Mouse (Mus musculus) liver (tissue): ENCODE measurements around the gene 1110008L16Rik.

Experiments used
- DNase-seq: peaks from one replicate; pipeline ENCODE4 v3.0.0-alpha.2; 2020; ENCODE audit warnings: mixed read lengths

Gene 1110008L16Rik

DNA sequence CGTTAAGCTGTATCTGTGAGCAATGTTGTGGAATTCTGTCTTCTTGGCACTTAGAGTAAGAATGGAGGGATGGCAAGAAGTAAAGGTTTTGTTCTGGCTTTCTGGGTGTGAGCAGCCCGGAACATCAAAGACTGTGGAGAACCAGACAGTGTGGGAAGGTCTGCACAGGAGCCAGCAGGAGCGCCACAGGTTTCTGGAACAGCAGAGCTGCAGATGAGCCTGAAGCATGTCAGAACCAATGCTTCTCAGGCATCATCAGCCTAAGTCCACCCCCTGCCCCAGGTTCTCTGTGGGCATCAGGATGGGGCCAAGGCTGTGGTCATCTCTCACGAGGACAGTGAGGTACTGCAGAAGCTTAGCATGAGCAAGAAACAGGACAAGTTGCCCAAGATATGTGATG, 97.2 kb downstream of the 1110008L16Rik start:
- no peak for DNase-seq

DNA sequence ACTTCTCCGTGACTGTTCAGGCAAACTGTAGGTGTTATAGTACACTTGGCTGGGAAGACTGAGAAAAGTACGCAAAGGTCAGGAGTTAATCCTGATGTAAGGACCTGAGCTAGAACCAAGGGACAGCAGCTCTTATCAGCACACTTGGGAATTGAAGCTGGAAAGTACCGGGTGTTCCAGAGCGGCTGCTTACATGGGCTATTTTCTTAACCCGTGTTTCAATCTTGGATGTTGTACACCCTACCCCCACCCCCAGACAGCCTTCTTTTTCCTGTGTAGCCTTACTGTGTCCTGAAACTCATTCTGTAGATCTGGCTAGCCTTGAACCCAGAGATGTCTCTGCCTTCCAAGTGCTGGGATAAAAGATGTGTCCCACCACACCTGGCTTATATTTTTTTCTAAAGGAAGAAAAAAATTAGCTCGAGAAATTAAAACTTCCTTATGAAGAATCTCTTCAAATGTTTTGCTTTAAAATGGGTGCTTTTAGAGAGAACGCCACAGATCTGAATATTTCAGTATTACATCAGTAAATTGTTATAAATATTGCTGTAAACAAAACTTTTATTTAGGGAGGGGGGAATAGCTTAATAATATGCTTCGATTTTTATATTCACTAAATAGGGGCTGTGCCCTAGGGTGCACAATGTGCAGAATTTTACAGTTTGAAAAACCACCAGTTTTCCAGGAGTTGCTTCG, 98.3 kb downstream of the 1110008L16Rik start:
- no peak for DNase-seq

DNA sequence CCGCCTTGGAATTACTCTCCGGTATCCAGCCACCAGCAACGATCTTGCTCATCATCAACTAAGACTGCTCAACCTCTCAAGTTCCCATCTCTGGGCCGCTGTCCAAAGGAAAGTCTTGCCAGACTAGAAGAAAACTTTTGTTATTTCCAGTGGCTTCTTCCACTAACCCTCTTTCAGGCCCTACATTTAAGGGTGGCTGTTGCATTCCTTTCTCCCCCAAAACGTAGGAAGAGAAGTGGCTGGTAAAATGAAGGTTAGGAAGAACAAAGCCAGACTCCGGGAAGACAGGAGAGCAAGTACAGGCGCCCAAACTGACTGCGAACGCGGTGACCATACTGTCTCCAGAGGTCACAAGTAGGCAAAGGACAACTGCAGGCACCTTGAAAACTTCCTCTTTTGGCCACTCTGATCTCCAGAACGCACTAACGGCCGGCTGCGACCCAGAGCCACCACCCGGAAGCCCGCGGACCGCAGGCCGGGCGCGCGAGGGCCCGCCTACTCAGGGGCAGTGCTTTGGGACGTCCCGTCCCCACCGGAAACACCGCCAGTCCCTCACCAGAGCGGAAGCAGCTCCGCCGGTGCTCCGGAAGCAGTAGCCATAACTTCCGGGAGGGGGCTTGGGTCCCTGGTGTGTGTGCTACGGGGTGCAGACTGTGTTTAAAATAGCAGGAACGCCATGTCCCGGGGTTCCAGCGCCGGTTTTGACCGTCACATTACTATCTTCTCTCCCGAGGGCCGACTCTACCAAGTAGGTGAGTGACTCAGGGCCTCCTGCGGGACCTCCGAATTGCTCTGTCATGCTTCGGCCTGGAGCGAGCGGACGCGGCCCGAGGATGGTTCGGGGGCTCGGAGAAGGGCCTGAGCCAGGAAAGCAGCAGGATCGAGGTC, 99.1 kb downstream of the 1110008L16Rik start:
- peak; percentile 95 for DNase-seq

DNA sequence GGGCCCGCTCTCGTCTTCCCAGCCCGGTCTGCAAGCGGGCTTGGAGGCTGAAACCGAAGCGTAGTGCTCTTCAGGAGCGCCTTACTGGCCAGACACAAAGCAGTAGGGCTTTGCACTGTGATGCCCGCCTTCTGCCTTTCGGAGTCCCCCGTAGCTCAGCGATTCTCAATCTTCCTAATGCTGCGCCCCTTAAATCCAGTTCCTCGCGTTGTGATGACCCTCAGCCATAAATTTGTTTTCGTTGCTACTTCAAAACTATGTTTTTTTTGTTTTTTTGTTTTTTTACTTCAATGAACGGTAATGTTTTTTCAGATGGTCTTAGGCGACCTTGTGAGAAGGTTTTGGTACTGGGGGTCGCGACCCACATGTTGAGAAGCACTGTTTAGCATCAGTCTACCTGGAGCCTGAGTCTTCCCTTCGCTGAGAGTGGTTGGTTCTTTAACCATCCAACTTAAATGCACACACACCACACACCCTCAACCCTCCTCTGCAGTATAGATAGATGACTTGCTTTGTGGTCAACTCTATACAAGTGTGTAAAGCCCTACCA, 99.8 kb downstream of the 1110008L16Rik start:
- no peak for DNase-seq

DNA sequence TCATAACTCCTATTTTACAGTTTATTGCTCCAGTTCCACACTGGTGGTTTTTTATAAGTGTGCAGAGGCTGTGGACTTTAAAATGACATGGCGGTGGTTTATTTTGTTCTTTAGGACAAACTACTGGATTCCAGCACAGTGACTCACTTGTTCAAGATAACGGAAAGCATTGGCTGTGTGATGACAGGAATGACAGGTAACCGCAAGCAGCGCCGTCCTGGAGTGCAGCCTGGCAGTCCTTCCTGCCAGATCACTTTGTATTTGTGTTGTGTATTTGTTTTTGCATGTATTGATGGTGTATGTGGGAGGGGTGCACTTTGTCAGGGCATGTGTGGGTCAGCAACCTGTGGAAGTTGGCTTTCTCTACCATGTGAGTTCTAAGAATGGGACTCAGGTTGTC, 108.5 kb downstream of the 1110008L16Rik start:
- DNase-seq: no peak

DNA sequence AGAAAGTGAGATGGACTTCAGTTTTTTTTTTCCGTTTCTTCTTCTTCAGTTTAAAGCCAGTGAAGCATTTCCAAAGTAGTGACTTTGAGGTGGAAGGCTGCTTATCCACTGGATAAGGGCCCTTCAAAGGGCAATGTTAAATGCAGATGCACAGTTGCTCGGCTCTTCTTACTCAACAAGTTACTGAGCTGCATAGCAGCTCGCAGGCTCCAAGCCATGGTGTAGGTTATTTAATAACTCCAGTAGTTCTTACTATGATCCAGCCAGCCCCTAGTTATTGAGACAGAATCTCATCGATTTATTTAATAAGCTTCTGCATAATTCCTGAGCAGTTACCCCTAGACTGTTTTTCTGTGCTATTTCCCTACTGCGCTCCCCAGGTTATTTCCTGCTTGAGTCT, 115.9 kb downstream of the 1110008L16Rik start:
- no peak for DNase-seq

DNA sequence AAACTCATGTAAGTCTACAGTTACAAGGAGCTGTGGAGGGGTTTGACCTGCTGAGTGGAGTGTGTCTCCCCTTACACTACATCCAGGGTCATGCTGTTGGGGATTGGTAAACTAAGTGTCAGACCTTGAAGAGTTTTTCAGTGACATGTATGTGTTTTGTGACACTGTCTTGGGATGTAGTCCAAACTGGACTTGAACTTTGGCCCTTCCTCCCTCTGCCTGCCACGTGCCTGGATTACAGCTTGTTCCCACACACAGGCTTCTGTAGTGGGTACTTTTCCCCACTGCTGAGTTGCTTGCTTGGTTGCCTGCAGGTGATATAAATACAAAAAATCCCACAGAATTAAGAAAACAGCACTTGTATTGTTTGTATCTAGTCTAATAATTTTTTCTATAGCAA, 116.4 kb downstream of the 1110008L16Rik start:
- no peak for DNase-seq

DNA sequence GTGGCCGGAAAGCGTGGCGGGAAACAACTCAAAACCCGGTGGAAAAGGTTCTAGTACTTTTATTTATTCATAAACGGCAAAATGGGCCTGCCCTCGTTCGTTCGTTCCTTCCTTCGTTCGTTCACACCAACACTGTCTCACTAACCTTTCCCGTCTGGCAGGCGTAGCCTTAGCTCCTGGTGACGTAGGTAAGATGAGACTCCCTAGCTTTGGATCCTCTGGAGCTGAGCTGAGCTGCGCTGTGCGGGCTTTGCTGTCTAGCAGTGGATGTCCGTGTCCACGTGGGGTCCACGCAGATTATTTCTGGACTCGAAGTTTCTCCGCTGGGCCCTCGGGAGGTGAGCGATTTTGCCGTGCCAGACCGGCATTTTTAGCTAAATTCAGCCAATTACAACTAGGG, 120.8 kb downstream of the 1110008L16Rik start:
- no peak for DNase-seq

DNA sequence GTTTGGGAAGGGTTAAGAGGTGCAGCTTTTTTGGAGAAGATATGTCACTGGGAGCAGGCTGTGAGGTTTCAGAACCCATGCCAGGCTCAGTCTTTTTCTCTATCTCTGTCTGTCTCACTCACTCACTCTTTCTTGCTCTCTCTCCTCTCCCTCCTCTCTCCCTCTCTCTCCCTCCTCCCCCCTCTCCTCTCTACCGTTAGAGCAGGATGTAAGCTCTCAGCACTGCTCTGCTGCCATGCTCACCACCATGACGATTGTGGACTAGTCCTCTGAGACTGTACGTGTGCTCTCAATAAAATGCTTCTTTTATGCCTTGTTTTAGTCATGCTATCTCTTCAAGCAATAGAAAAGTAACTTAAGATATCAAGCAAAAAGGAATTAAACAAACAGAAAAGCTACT, 122.7 kb downstream of the 1110008L16Rik start:
- DNase-seq: no peak

DNA sequence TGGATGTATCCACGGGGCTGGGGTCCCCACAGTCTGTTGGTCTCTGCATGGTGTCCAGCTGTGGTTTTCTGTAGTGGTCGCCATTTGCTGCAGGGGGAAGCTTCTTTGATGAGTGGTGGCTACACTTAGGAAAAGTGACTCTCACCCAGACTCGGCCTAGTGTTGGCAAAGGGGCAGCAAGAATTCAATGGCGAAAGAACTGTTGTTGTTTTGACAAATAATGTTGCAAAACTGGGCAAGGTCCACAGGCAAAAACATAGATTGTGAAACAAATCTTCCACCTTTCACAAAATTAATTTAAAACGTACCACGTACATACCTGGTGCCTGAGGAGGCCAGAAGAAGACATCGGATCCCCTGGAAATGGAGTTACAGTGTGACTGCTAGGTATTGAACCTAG, 126.9 kb downstream of the 1110008L16Rik start:
- DNase-seq: no peak

DNA sequence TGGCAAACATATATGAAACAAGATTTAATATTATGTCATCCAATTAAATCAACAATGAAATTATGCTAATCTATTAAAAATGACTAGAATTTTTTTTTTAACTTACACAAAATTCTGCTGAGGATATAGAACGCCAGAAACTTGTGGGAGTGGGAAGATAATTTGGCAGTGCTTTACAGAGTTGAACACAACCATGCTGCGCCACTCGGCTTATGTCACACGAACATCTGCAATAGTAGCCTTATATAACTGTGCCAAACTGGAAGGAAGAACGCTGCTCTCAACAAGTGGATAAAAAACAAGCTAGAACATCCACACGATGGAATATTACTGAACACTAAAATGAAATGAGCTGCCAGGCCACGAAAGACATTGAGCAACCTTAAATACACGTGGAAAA, 129.8 kb downstream of the 1110008L16Rik start:
- no peak for DNase-seq

DNA sequence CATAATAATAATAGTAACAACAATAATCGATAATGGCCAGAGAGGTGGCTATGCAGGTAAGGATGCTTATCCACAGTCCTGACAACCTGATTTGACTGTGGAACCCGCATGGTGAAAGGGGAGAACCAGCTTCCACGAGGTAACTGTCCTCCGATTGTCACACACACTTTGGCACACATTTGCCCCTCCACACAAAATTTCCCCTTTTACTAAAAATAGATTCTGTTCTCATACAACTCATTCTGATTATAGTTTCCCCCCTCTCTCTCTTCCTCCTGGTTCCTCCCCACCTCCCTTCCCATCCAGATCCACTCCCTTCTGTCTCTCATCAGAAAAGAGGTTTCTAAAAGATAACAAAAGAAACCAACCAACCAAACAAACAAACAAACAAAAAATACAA, 130.6 kb downstream of the 1110008L16Rik start:
- DNase-seq: no peak
